ENCODE assay signal across 29 mouse cellular contexts in genomic region chr4:87472787-87473186, GRCm38 (mm10).
DNase-seq lines count a peak whose midpoint lies in the region; ATAC-seq and TF ChIP-seq lines count a peak whose summit lies in the region.
"Had no signal": no experiment of that assay in that cellular context is flagged by ENCODE, and none has a peak within 500 bp of the region (broad histone marks: within the 10 kb centered on the region; RNA-seq: fewer than 3 reads in every experiment).

No protein-coding gene starts in this region.

- H3K36me3 ChIP-seq in hindbrain, embryonic 14.5 days (replicated peaks; ENCODE audit: control insufficient read depth, insufficient read depth), result no peaks in the 10 kb centered on the region
- no peaks in the 10 kb centered on the region for H3K36me3 ChIP-seq in hindbrain, embryonic 10.5 days
- H3K36me3 ChIP-seq in E14TG2a.4 (ENCODE audit: insufficient read depth, low read length), result no peaks in the 10 kb centered on the region
- H3K36me3 ChIP-seq in forebrain, embryonic 15.5 days, result no peaks in the 10 kb centered on the region
- H3K36me3 ChIP-seq: heart, embryonic 13.5 days; hindbrain, embryonic 12.5 days; limb, embryonic 12.5 days had no signal

- no peak overlapping the region for H3K27ac ChIP-seq in hindbrain, embryonic 14.5 days
- H3K27ac ChIP-seq in hindbrain, embryonic 10.5 days, result no peak overlapping the region
- peak overlapping the region; percentile 78 for H3K27ac ChIP-seq in forebrain, embryonic 15.5 days (replicated peaks)
- H3K27ac ChIP-seq: heart, embryonic 13.5 days; kidney, postnatal 0 days; limb, embryonic 12.5 days had no signal

- no peaks in the 10 kb centered on the region for H3K9me3 ChIP-seq in hindbrain, embryonic 14.5 days (ENCODE audit: control insufficient read depth, low read length)
- no peaks in the 10 kb centered on the region for H3K9me3 ChIP-seq in hindbrain, embryonic 10.5 days
- no peaks in the 10 kb centered on the region for H3K9me3 ChIP-seq in E14TG2a.4 (ENCODE audit: low read length)
- H3K9me3 ChIP-seq in forebrain, embryonic 15.5 days, result no peaks in the 10 kb centered on the region
- H3K9me3 ChIP-seq: heart, embryonic 13.5 days; hindbrain, embryonic 12.5 days had no signal

- WGBS in hindbrain, embryonic 14.5 days, result 56% methylated on average over 1 of the region's 1 CpGs
- 71% methylated on average over 1 of the region's 1 CpGs for WGBS in hindbrain, embryonic 10.5 days
- WGBS in forebrain, embryonic 15.5 days, result 36% methylated on average over 1 of the region's 1 CpGs

- no peak overlapping the region for H3K4me3 ChIP-seq in hindbrain, embryonic 14.5 days (replicated peaks; ENCODE audit: low read length)
- no peak overlapping the region for H3K4me3 ChIP-seq in hindbrain, embryonic 10.5 days
- peak overlapping the region; percentile 20; the same call in 1 of the 2 replicates for H3K4me3 ChIP-seq in E14TG2a.4 (replicated peaks; ENCODE audit: low read length)
- no peak overlapping the region for H3K4me3 ChIP-seq in forebrain, embryonic 15.5 days
- H3K4me3 ChIP-seq: heart, embryonic 13.5 days; hindbrain, embryonic 12.5 days; limb, embryonic 12.5 days; megakaryocyte, embryonic 14.5 days had no signal

- no peak overlapping the region for H3K9ac ChIP-seq in hindbrain, embryonic 14.5 days
- H3K9ac ChIP-seq in forebrain, embryonic 15.5 days (replicated peaks), result no peak overlapping the region
- H3K9ac ChIP-seq: heart, embryonic 13.5 days; hindbrain, embryonic 12.5 days; limb, embryonic 12.5 days; liver, postnatal 0 days had no signal

- H3K27me3 ChIP-seq in hindbrain, embryonic 14.5 days (ENCODE audit: control insufficient read depth, insufficient read depth, low read length), result no peaks in the 10 kb centered on the region
- H3K27me3 ChIP-seq in hindbrain, embryonic 10.5 days (ENCODE audit: insufficient read depth, poor library complexity, severe bottlenecking), result no peaks in the 10 kb centered on the region
- H3K27me3 ChIP-seq in E14TG2a.4 (ENCODE audit: insufficient read depth, low read length), result no peaks in the 10 kb centered on the region
- H3K27me3 ChIP-seq in forebrain, embryonic 15.5 days, result no peaks in the 10 kb centered on the region
- H3K27me3 ChIP-seq: CH12.LX; heart, embryonic 13.5 days; hindbrain, embryonic 12.5 days; limb, embryonic 12.5 days; megakaryocyte, embryonic 14.5 days had no signal

- ATAC-seq in hindbrain, embryonic 14.5 days (ENCODE audit: low FRiP score), result 0 out of 2 replicates have a peak, but pooled peaks have one; percentile 51
- peak; percentile 72; the same call in 1 of the 2 replicates for ATAC-seq in forebrain, embryonic 15.5 days (replicated peaks)
- ATAC-seq: liver, postnatal 0 days had no signal

- peaks cover 14% of the 10 kb centered on the region; the same call in 1 of the 2 replicates for H3K4me1 ChIP-seq in hindbrain, embryonic 14.5 days (replicated peaks; ENCODE audit: control insufficient read depth, insufficient read depth, low read length)
- H3K4me1 ChIP-seq in hindbrain, embryonic 10.5 days (replicated peaks), result peaks cover 5% of the 10 kb centered on the region; the same call in 1 of the 2 replicates
- H3K4me1 ChIP-seq in E14TG2a.4 (replicated peaks; ENCODE audit: low read depth, low read length), result peaks cover 28% of the 10 kb centered on the region
- peaks cover 20% of the 10 kb centered on the region for H3K4me1 ChIP-seq in forebrain, embryonic 15.5 days
- H3K4me1 ChIP-seq: heart, embryonic 13.5 days; limb, embryonic 12.5 days; megakaryocyte, embryonic 14.5 days had no signal

- DNase-seq in hindbrain, embryonic 14.5 days (ENCODE audit: low spot score), result no peak
- DNase-seq in hindbrain, embryonic 10.5 days (ENCODE audit: low spot score), result no peak
- peak; percentile 43 for DNase-seq in WW6 (ENCODE audit: low read depth, low spot score)
- DNase-seq in embryo, embryonic 10 days (ENCODE audit: low spot score), result no peak
- no peak for DNase-seq in urinary bladder, adult 18-20 months (ENCODE audit: low spot score in 2 of 2)
- DNase-seq: adrenal gland, adult 2 months; B cell, adult 2 months; cerebellum, adult 18-20 months; cerebellum, postnatal 14 days; embryo, embryonic 11 days; gastrocnemius, postnatal 25 days; heart, adult 18-20 months; heart, postnatal 14 days; kidney, adult 2 months; liver, postnatal 0 days; lung, postnatal 36 days; midbrain, embryonic 14.5 days; right cerebral cortex, postnatal 14 days; spleen, adult 18-20 months; thymus, postnatal 14 days had no signal

- no peak overlapping the region for H3K4me2 ChIP-seq in hindbrain, embryonic 14.5 days (replicated peaks)
- H3K4me2 ChIP-seq in forebrain, embryonic 15.5 days (replicated peaks), result no peak overlapping the region
- H3K4me2 ChIP-seq: heart, embryonic 13.5 days; hindbrain, embryonic 12.5 days; limb, embryonic 12.5 days; liver, embryonic 11.5 days had no signal

- peak; percentile 13; the same call in 1 of the 2 replicates for TF ChIP-seq CTCF in E14TG2a.4 (conservative IDR thresholded peaks at IDR 0.05; ENCODE audit: low read length)
